Mouse (Mus musculus): ENCODE results near the gene Slc1a4. TPM values are rescaled to one million over a fixed set of nuclear protein-coding genes. Genes with fewer than 3 reads are reported as not detected.

Gene Slc1a4
- polyA plus RNA-seq, 1 experiment from 2014 or later: 75.6 TPM

DNA sequence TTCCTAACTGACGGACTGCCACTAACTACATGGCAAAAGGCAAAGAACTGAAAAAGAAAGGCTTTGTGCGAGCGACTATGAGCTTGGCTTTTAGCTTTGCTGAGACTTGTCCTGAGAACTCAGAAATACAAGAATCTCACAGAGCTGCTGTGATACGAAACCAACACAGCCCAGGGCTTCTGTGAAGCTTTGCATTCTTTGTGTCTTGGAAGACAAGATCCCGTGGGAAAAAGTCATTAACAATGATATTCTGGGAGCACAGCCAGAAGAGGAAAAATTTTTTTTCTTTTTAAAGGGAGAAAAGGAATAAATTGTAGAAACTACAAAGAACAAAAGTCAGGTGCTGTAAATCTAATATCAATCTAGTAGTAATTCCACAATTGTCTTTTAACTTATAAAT lies 23.5 kb downstream of the Slc1a4 start:
- H3K9me3 ChIP-seq (replicated peaks; ENCODE audit: control insufficient read depth, low read length, poor library complexity, severe bottlenecking): no peaks in the 10 kb centered on the region
- H3K4me1 ChIP-seq (ENCODE audit: control insufficient read depth, insufficient read depth, low read length): no peaks in the 10 kb centered on the region
- ATAC-seq: 0 out of 2 replicates have a peak, but pooled peaks have one; percentile 36
- H3K4me2 ChIP-seq (ENCODE audit: low read length): no peak overlapping the region
- H3K27ac ChIP-seq (ENCODE audit: low read length): peak overlapping the region; percentile 6; the same call in 1 of the 2 replicates
- H3K4me3 ChIP-seq (ENCODE audit: low read depth, low read length): no peak overlapping the region
- H3K27me3 ChIP-seq (ENCODE audit: control insufficient read depth, insufficient read depth, low read depth, low read length): no peaks in the 10 kb centered on the region
- peaks cover 41% of the 10 kb centered on the region for H3K36me3 ChIP-seq (ENCODE audit: control insufficient read depth, insufficient read depth, low read length)
- H3K9ac ChIP-seq (ENCODE audit: low read depth, low read length): no peak overlapping the region
- 60% methylated on average over 5 of the region's 5 CpGs for WGBS

DNA sequence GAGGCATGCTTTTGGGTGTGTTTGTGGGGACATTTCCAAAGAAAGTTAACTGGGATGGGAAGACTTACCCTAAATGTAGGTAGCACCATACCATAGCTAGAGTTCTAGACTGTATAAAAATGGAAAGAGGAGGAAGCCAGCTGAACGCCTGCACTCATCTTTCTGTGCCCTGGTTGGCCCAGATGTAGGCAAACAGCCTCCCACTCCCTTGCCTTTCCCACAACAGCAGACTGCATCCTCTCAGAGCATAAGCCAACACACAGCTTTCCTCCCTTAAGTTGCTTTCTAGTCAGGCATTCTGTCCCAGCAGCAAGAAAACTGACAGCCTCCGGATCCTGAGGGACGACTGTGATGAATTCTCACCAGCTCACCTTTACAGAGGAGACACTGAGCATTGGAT lies 25.1 kb downstream of the Slc1a4 start:
- H3K9ac ChIP-seq (ENCODE audit: low read depth, low read length): no peak overlapping the region
- WGBS: 95% methylated on average over 3 of the region's 3 CpGs

DNA sequence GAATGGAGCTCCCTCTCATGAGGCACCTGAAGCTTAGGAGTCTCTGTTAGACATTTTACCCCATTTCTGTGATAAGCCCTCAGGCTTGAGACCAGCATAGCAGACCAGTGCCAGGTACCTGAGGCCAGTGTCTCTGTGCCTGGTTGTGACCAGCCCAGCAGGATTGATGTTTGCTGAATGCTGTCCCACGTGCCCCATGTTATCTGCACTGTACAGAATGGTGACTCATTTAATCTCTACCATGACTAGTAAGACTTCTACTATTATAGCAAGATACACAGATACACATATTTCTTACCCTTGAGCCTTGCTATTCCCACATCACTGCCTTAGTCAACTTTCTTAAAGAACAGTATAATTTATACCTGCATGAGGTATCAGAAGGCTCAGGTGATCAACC lies 26.9 kb downstream of the Slc1a4 start:
- H3K9me3 ChIP-seq (replicated peaks; ENCODE audit: control insufficient read depth, low read length, poor library complexity, severe bottlenecking): no peaks in the 10 kb centered on the region
- ATAC-seq: no peak
- peaks cover 34% of the 10 kb centered on the region for H3K36me3 ChIP-seq (ENCODE audit: control insufficient read depth, insufficient read depth, low read length)
- no peak overlapping the region for H3K9ac ChIP-seq (ENCODE audit: low read depth, low read length)
- no peak overlapping the region for H3K4me2 ChIP-seq (ENCODE audit: low read length)
- no peak overlapping the region for H3K4me3 ChIP-seq (ENCODE audit: low read depth, low read length)
- 83% methylated on average over 1 of the region's 1 CpGs for WGBS
- H3K27me3 ChIP-seq (ENCODE audit: control insufficient read depth, insufficient read depth, low read depth, low read length): no peaks in the 10 kb centered on the region
- no peak overlapping the region for H3K27ac ChIP-seq (ENCODE audit: low read length)
- no peaks in the 10 kb centered on the region for H3K4me1 ChIP-seq (ENCODE audit: control insufficient read depth, insufficient read depth, low read length)

More for the DNA sequence above, 25.1 kb downstream of the Slc1a4 start:
- no peaks in the 10 kb centered on the region for H3K9me3 ChIP-seq (replicated peaks; ENCODE audit: control insufficient read depth, low read length, poor library complexity, severe bottlenecking)
- H3K27me3 ChIP-seq (ENCODE audit: control insufficient read depth, insufficient read depth, low read depth, low read length): no peaks in the 10 kb centered on the region
- no peaks in the 10 kb centered on the region for H3K4me1 ChIP-seq (ENCODE audit: control insufficient read depth, insufficient read depth, low read length)
- H3K4me3 ChIP-seq (ENCODE audit: low read depth, low read length): no peak overlapping the region
- H3K27ac ChIP-seq (ENCODE audit: low read length): no peak overlapping the region
- H3K4me2 ChIP-seq (ENCODE audit: low read length): no peak overlapping the region
- peaks cover 36% of the 10 kb centered on the region for H3K36me3 ChIP-seq (ENCODE audit: control insufficient read depth, insufficient read depth, low read length)
- ATAC-seq: no peak

DNA sequence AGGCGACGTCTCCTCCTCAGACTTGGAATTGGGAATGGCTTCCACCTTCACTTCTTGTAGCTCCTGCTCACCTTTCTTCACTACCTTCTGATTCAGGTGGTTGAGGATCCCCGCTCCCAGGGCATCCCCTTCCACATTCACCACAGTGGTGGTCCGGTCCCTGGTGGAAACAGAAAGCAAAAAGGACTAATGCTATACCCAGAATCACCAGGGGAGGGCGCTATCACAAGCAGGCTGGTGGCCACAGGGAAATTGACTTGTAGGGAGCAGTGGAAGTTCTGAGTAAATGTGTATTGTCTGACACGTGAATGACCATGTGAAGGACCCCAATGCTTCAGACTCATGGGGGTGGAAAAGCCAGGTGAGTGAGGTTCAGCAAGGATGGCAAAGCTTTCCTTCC lies 28.2 kb downstream of the Slc1a4 start:
- no peak for ATAC-seq
- Histone ChIP-seq H3K4me3 (ENCODE audit: low read depth, low read length) (no peak overlapping the region), H3K4me1 (ENCODE audit: control insufficient read depth, insufficient read depth, low read length) (no peaks in the 10 kb centered on the region), H3K36me3 (ENCODE audit: control insufficient read depth, insufficient read depth, low read length) (peaks cover 34% of the 10 kb centered on the region), H3K9ac (ENCODE audit: low read depth, low read length) (no peak overlapping the region), H3K27me3 (ENCODE audit: control insufficient read depth, insufficient read depth, low read depth, low read length) (no peaks in the 10 kb centered on the region), H3K9me3 (replicated peaks; ENCODE audit: control insufficient read depth, low read length, poor library complexity, severe bottlenecking) (no peaks in the 10 kb centered on the region), H3K4me2 (ENCODE audit: low read length) (no peak overlapping the region), H3K27ac (ENCODE audit: low read length) (no peak overlapping the region)
- 72% methylated on average over 6 of the region's 6 CpGs for WGBS

DNA sequence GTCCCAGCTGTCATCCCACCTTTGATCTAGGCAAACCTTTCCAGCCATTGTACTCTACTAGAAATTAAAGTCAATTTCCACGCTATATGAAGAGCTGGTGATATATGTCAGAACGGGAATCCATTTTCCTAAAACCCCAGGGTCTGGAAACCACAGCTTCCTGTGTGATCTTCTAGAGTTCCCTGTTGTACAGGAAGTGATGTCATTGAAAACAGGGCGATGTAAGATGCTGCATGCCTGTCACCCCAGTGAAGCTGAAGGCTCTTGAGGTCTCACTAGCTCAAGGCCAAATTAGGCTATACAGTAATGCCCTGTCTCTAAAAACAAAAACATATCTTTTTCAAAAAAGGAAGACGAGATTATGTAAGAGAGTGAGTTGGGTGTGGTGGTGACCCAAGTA lies 31.2 kb downstream of the Slc1a4 start:
- H3K9ac ChIP-seq (ENCODE audit: low read depth, low read length): no peak overlapping the region
- no peaks in the 10 kb centered on the region for H3K4me1 ChIP-seq (ENCODE audit: control insufficient read depth, insufficient read depth, low read length)
- H3K4me2 ChIP-seq (ENCODE audit: low read length): no peak overlapping the region
- H3K27me3 ChIP-seq (ENCODE audit: control insufficient read depth, insufficient read depth, low read depth, low read length): no peaks in the 10 kb centered on the region
- ATAC-seq: no peak
- 88% methylated on average over 4 of the region's 4 CpGs for WGBS
- no peaks in the 10 kb centered on the region for H3K9me3 ChIP-seq (replicated peaks; ENCODE audit: control insufficient read depth, low read length, poor library complexity, severe bottlenecking)
- H3K36me3 ChIP-seq (ENCODE audit: control insufficient read depth, insufficient read depth, low read length): peaks cover 19% of the 10 kb centered on the region; the same call in 1 of the 2 replicates
- no peak overlapping the region for H3K4me3 ChIP-seq (ENCODE audit: low read depth, low read length)
- no peak overlapping the region for H3K27ac ChIP-seq (ENCODE audit: low read length)

DNA sequence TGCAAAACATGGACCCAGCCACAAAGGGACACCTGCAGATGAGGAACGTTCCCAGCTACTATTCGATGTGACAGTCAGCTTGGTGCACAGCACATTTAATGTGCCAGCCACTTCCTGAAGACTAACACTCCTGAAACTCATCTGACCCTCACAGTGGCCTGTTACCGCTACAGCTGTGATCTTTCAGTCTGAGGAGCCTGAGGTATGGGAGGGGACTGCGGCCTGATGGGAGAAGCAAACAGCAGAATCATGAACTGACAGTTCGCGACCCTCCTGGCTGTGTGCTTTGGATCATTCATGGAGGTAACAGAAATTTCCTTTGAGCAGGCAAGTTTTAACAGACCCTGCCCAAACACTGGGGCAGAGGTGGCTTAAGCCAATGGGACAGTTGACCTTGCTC lies 31.7 kb downstream of the Slc1a4 start:
- no peak overlapping the region for H3K9ac ChIP-seq (ENCODE audit: low read depth, low read length)
- ATAC-seq: no peak
- WGBS: 93% methylated on average over 6 of the region's 6 CpGs
- no peak overlapping the region for H3K4me2 ChIP-seq (ENCODE audit: low read length)
- no peaks in the 10 kb centered on the region for H3K9me3 ChIP-seq (replicated peaks; ENCODE audit: control insufficient read depth, low read length, poor library complexity, severe bottlenecking)
- no peak overlapping the region for H3K27ac ChIP-seq (ENCODE audit: low read length)
- H3K4me1 ChIP-seq (ENCODE audit: control insufficient read depth, insufficient read depth, low read length): no peaks in the 10 kb centered on the region
- H3K36me3 ChIP-seq (ENCODE audit: control insufficient read depth, insufficient read depth, low read length): peaks cover 17% of the 10 kb centered on the region; the same call in 1 of the 2 replicates
- H3K4me3 ChIP-seq (ENCODE audit: low read depth, low read length): no peak overlapping the region
- H3K27me3 ChIP-seq (ENCODE audit: control insufficient read depth, insufficient read depth, low read depth, low read length): no peaks in the 10 kb centered on the region

DNA sequence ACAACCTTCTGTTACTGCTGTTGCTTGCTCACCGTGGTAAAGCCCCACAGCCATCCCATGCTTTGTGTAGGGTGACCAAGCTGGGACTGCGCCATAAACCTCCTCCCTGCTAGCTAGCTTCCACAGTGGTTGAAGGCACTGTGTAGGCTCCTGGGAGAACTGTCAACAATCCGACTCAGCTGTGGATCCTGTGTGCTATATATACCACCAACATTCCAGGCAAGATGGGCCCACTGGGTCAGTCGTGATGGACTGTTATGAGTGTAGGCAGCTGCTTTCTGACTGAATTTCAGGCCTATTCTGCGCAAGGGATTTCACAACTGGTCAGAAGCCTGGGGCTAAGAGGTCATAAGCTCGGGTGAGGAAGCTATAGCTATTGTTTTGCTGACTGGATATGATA lies 32.6 kb downstream of the Slc1a4 start:
- 84% methylated on average over 6 of the region's 6 CpGs for whole genome bisulfite sequencing
- H3K9ac ChIP-seq (ENCODE audit: low read depth, low read length): no peak overlapping the region
- no peak overlapping the region for H3K27ac ChIP-seq (ENCODE audit: low read length)
- ATAC-seq: peak; percentile 48; the same call in 1 of the 2 replicates
- H3K4me3 ChIP-seq (ENCODE audit: low read depth, low read length): no peak overlapping the region
- no peaks in the 10 kb centered on the region for H3K4me1 ChIP-seq (ENCODE audit: control insufficient read depth, insufficient read depth, low read length)
- no peaks in the 10 kb centered on the region for H3K27me3 ChIP-seq (ENCODE audit: control insufficient read depth, insufficient read depth, low read depth, low read length)
- H3K36me3 ChIP-seq (ENCODE audit: control insufficient read depth, insufficient read depth, low read length): peaks cover 14% of the 10 kb centered on the region; the same call in 1 of the 2 replicates
- no peaks in the 10 kb centered on the region for H3K9me3 ChIP-seq (replicated peaks; ENCODE audit: control insufficient read depth, low read length, poor library complexity, severe bottlenecking)
- H3K4me2 ChIP-seq (ENCODE audit: low read length): no peak overlapping the region

DNA sequence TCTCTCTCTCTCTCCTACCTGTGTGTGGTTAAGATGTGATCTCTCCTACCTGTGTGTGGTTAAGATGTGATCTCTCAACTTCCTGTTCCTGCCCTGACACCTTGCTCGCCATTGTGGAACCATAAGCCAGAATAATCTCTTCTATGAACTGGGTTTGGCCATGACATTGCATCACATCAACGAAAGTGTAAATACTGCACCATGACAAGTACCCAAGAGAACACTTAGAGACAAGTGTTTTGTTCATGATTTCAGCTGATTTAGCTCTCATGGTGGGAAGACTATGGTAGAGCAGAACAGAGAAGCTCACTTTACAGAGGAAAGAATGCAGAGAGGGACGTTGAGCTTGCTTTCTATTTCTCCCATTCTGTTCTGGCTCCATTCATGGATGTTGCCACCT lies 48.0 kb downstream of the Slc1a4 start:
- 84% methylated on average over 3 of the region's 3 CpGs for WGBS
- H3K36me3 ChIP-seq (ENCODE audit: control insufficient read depth, insufficient read depth, low read length): no peaks in the 10 kb centered on the region
- ATAC-seq: no peak
- no peak overlapping the region for H3K4me2 ChIP-seq (ENCODE audit: low read length)
- H3K27me3 ChIP-seq (ENCODE audit: control insufficient read depth, insufficient read depth, low read depth, low read length): no peaks in the 10 kb centered on the region
- H3K9ac ChIP-seq (ENCODE audit: low read depth, low read length): no peak overlapping the region
- no peaks in the 10 kb centered on the region for H3K9me3 ChIP-seq (replicated peaks; ENCODE audit: control insufficient read depth, low read length, poor library complexity, severe bottlenecking)
- H3K27ac ChIP-seq (ENCODE audit: low read length): no peak overlapping the region
- H3K4me3 ChIP-seq (ENCODE audit: low read depth, low read length): no peak overlapping the region
- H3K4me1 ChIP-seq (ENCODE audit: control insufficient read depth, insufficient read depth, low read length): no peaks in the 10 kb centered on the region

DNA sequence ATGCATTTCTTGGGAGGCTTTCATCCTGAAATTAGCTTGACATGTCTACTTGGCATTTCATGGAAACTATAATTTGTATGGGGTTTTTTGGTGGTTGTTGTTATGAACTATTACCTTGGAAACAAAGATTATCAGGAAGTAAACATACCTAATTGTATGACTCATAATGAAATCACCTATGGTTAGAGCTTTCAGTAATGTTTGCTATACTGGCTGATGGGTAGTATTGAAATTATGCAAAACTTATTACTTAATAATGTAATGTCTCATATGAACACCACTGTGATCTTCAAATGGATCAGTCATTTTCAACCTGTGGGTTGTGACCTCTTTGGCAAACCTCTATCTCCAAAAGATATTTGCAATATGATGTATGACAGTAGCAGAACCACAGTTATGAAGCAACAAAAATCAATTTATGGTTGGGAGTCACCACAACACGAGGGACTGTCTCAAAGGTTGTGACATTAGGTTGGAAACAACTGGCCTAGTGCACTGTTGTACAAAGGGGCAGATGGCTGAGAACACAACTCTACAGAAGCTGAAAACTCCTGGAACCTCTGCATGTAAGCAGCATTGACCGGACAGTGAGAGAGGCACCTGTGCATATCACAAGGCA lies 49.8 kb downstream of the Slc1a4 start:
- H3K27me3 ChIP-seq (ENCODE audit: control insufficient read depth, insufficient read depth, low read depth, low read length): no peaks in the 10 kb centered on the region
- H3K4me3 ChIP-seq (ENCODE audit: low read depth, low read length): no peak overlapping the region
- H3K4me1 ChIP-seq (ENCODE audit: control insufficient read depth, insufficient read depth, low read length): no peaks in the 10 kb centered on the region
- 87% methylated on average over 2 of the region's 2 CpGs for WGBS
- H3K36me3 ChIP-seq (ENCODE audit: control insufficient read depth, insufficient read depth, low read length): no peaks in the 10 kb centered on the region
- H3K27ac ChIP-seq (ENCODE audit: low read length): no peak overlapping the region
- no peak overlapping the region for H3K9ac ChIP-seq (ENCODE audit: low read depth, low read length)
- no peak overlapping the region for H3K4me2 ChIP-seq (ENCODE audit: low read length)
- H3K9me3 ChIP-seq (replicated peaks; ENCODE audit: control insufficient read depth, low read length, poor library complexity, severe bottlenecking): no peaks in the 10 kb centered on the region
- ATAC-seq: no peak

Measured in midbrain, embryonic 16.5 days (tissue).